Mouse (Mus musculus): ENCODE results near the gene 4930404H24Rik.

The 4930404H24Rik gene

DNA sequence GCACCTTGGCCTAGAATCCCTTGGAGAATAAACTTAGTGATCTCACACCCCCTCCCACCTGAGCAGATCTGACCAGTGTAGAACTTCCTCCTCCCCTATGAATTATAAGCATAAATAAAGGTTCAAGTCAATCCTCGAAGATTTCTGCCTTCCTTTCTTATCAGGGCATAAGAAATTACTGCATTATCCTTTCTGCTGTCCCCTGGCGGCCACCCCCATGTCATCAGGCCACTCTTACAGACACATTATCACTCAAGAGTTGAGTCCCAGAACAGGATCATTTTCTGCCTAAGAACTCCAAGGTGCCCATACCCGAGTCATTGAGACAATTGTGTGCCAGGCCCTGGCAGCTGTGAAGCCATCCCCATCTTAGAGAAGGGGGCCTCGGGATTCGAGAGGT is 38.4 kb downstream of the 4930404H24Rik start:
- no peak for DNase-seq (ENCODE audit: low spot score in 2 of 2)

- DNase-seq (ENCODE audit: low spot score in 2 of 2): no peak
Measured at GRCm38 (mm10) chr2:153533981-153534380, 41.4 kb downstream of the 4930404H24Rik start.

GRCm38 (mm10) chr2:153538898-153539297 is 46.3 kb downstream of the 4930404H24Rik start:
- no peak for DNase-seq (ENCODE audit: low spot score in 2 of 2)

- no peak for DNase-seq (ENCODE audit: low spot score in 2 of 2)
Measured at GRCm38 (mm10) chr2:153542936-153543668, 50.5 kb downstream of the 4930404H24Rik start.
